Mouse (Mus musculus) embryo, embryonic 10.5 days (tissue): ENCODE results near the gene Selenok.

Experiments
- DNase-seq: peaks from one replicate; pipeline ENCODE4 v3.0.0-alpha.2; 2015; ENCODE audit warnings: low spot score

Selenok gene

GRCm38 (mm10) chr14:29996000-29996751, 28.1 kb downstream of the Selenok start:
- no peak for DNase-seq

GRCm38 (mm10) chr14:29997345-29997744, 29.2 kb downstream of the Selenok start:
- DNase-seq, result no peak

- no peak for DNase-seq
Measured at GRCm38 (mm10) chr14:29998747-29999474, 30.8 kb downstream of the Selenok start.

GRCm38 (mm10) chr14:29999475-29999811, 31.3 kb downstream of the Selenok start:
- no peak for DNase-seq

GRCm38 (mm10) chr14:30008733-30009575, 40.8 kb downstream of the Selenok start, which contains the start of the genes Il17rb and Chdh:
Il17rb (minus strand) TSS chr14:30008896.
Chdh (plus strand) TSS chr14:30009023.
- peak; percentile 49 for DNase-seq

- no peak for DNase-seq
Measured at GRCm38 (mm10) chr14:30009864-30010560, 41.9 kb downstream of the Selenok start.

GRCm38 (mm10) chr14:30011886-30012560, 43.9 kb downstream of the Selenok start:
- DNase-seq, result no peak

GRCm38 (mm10) chr14:30014487-30014886, 46.4 kb downstream of the Selenok start:
- DNase-seq, result no peak

- DNase-seq, result no peak
Measured at GRCm38 (mm10) chr14:30015008-30015407, 46.9 kb downstream of the Selenok start.

- no peak for DNase-seq
Measured at GRCm38 (mm10) chr14:30016666-30017065, 48.6 kb downstream of the Selenok start.

GRCm38 (mm10) chr14:30017794-30018462, 49.8 kb downstream of the Selenok start:
- DNase-seq, result no peak

GRCm38 (mm10) chr14:30018463-30018801, 50.3 kb downstream of the Selenok start:
- DNase-seq, result no peak

- no peak for DNase-seq
Measured at GRCm38 (mm10) chr14:30018846-30019245, 50.7 kb downstream of the Selenok start.

- no peak for DNase-seq
Measured at GRCm38 (mm10) chr14:30019375-30019774, 51.3 kb downstream of the Selenok start.

GRCm38 (mm10) chr14:30019792-30020575, 51.9 kb downstream of the Selenok start:
- DNase-seq, result no peak

- DNase-seq, result no peak
Measured at GRCm38 (mm10) chr14:30022471-30022870, 54.4 kb downstream of the Selenok start.

- no peak for DNase-seq
Measured at GRCm38 (mm10) chr14:30024387-30024786, 56.3 kb downstream of the Selenok start.
